Mouse (Mus musculus): ENCODE data around the gene Sema4a.
A peak's percentile ranks its signal among the peaks of the same experiment; 100 is the strongest.
"Not testable (repeated sequence)": the region's sequence is repeated elsewhere in the genome, so short reads cannot be mapped to it uniquely, and the experiment has no call there.

The Sema4a gene

DNA sequence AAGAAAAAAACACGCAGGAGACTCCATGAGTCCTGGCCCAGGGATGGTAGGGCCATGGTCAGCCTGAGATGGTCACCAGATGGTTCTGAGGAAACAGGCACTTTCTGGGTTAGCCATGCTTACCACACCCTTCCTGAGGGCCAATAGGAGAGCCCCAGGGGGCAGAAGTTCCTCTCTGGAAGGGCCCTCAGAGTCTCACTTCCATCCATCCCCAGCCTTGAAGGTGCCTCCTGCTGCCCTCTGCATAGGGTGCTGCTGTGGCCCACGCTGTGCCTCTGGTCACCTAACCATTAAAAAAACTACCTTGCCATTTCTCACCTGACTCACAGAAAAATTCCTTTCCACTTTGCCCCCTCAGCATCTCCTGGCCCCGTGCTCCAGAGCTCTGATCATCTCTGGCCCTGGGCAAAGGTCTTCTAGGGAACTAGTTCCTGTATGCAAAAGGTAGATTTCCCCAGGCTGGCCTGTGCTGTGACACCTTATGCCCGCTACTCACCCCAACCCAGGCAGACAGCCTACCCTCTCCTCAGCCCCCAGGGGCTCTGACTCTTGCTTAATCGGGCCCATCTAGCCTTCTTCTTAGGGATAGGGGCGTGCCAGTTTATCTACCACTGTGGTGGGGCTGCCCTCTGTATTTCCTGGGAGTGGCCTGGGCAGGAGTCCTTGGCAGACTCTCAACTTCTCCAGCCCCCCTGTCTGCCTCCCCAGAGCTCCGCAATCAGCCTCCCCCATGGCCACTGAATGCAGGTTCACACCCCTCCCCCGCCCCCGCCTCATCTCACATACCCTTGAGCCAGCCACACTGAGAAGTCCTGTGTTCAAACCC, 6.0 kb downstream of the Sema4a start:
- peak; percentile 21 for DNase-seq

GRCm38 (mm10) chr3:88453986-88454385, 7.0 kb downstream of the Sema4a start:
- peak; percentile 62 for DNase-seq

GRCm38 (mm10) chr3:88453369-88453768, 7.6 kb downstream of the Sema4a start:
- peak; percentile 63 for DNase-seq

DNA sequence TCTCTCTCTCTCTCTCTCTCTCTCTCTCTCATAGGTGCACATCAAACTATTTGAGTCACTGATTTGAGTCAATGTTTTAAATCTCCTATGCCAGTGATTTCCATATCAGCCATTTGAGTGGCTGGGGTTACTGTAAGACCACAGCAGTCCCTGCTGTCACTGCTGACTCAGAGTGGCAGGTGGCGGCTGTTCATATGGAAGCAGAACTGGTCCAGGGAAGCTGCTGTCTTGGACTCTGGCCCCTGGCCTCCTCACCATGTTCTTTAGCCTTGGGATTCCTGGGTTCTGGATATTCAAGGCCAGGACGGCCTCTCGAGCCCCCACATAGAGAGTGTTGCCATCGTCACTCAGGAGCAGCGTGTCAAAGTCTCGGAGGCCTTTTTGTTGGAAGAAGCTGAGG, 8.3 kb downstream of the Sema4a start:
- DNase-seq, result no peak

DNA sequence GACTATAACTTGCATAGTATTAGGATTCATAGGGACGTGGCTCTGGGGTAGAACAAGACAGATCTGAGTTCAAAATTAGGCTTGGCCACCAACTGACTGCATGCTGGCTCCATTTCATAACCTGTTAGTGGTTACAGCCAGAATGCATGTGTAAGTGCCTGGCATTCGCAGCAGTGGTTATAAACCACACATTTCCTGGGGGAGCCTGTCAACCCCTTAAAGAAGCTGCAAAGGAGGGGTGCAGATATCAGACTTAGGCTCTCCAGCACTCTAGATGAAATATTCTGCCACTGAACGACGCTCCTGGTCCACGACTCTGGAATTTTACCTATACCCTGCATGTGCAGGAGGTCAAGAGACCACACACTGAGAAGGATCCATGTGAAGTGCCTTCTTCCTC, 8.7 kb downstream of the Sema4a start:
- DNase-seq, result peak; percentile 51

GRCm38 (mm10) chr3:88450379-88451131, 10.4 kb downstream of the Sema4a start:
- DNase-seq, result no peak

DNA sequence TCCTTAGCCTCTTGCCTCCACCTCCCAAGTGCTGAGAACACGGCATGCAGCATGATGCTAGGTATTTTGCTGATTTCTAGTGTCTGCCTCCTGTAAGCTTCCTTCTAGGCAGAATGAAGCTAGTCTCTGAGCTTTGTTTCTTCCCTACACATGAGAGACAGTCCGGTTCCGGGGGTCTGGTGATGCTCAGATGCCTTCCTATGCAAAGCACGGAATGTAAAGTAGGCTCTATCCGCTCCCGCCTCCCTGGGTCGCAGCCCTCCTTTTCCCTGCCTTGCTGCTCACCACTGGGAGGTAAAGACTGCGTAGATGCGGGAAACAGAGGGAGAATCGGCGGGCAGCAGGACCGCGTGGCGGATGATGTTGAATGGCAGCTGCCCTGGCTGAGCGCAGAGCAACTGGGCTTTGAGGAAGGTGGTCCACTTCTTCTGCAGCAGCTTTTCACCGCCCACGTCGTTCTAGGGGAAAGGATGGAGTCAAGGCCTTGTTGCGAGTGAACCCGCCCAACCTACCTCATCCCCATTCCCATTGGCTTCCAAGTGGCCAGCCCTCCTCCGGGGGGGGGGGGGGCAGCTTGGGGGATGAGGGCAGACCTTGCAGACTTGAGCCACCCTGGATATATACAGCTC, 11.5 kb downstream of the Sema4a start:
- no peak for DNase-seq

- no peak for DNase-seq
Measured at GRCm38 (mm10) chr3:88448443-88448842, 12.5 kb downstream of the Sema4a start.

DNA sequence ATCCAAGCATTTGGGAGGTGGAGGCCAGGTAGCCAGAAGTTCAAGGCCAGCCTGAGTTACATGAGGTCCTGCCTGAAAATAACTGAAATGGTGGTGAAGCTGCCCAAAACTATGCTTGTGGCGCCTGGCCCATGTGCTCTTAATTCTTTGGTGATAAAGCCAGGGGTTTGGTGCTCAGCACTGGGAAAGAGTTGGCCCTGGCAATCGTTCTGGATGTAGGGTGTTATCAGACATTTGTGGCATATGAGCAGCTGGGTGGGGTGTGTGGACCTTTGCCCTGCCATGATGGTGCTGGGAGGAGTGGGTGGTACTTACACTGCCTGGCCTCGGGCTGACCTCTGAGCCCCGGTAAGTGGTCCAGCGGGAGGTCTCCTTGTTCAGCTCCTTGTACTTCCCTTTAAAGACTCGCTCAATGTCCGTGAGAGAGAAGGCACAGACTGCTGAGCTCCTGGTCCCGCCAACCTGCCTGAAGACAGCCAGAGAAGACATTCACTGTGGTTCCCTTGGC, 13.3 kb downstream of the Sema4a start:
- DNase-seq, result no peak

GRCm38 (mm10) chr3:88446471-88447123, 14.4 kb downstream of the Sema4a start:
- DNase-seq, result no peak

DNA sequence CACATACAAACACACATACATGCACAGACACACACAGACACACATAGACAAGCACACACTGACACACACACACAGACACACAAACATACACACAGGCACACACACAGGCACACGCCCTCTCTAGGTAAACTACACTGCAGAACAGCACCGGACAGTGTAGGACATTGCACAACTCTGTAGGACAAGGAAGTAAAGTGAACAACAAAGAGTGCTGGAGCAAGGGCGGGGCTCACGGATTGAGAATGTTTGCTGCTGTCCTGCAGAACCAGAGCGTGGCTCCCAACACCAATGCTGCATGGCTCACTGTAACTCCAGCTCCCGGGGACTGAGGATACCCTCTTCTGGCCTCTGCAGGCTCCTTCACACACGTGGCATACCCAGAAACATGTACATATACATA, 18.1 kb downstream of the Sema4a start:
- no peak for DNase-seq

- no peak for DNase-seq
Measured at GRCm38 (mm10) chr3:88442488-88442887, 18.5 kb downstream of the Sema4a start.

- peak; percentile 62 for DNase-seq
Measured at GRCm38 (mm10) chr3:88440500-88441381, 20.2 kb downstream of the Sema4a start.

DNA sequence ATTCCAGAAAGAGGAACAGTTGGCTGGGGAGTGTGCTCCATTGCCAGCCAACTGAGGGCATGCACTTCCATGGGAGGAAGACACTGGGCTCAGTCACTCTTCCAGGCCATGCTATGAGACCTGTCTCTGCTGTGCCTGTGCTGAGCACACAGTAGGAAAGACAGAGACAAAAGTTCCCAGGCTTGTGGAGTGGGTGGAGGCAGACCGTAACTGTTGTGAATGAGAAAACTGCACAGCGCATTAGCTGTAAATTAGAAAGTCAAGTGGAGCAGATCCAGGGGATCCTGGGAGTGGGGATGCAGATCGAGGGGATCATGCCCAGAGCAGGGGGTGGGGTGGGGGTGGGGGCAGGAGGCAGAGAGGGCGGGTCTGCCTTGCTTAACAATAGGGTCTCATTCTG, 21.4 kb downstream of the Sema4a start:
- DNase-seq, result no peak

DNA sequence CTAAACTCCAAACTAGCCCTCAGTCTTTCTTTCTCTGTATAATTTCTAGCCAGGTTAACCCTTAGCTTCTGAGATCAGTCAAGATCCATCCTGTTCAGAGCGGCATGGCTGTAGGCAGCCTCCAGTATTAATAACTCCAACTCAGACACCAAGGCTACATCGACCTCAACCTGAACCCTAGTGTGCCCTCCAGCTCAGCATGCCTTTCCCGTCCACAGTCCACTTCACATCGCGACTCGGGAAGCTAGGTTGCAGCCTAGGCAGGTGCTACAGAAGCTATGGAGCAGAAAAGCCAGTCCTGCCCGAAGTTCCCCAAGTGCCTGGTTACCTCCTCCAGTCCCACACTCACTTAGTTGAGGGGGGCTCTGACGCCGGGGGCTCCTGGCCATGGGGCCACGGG, 23.5 kb downstream of the Sema4a start:
- DNase-seq, result no peak

DNA sequence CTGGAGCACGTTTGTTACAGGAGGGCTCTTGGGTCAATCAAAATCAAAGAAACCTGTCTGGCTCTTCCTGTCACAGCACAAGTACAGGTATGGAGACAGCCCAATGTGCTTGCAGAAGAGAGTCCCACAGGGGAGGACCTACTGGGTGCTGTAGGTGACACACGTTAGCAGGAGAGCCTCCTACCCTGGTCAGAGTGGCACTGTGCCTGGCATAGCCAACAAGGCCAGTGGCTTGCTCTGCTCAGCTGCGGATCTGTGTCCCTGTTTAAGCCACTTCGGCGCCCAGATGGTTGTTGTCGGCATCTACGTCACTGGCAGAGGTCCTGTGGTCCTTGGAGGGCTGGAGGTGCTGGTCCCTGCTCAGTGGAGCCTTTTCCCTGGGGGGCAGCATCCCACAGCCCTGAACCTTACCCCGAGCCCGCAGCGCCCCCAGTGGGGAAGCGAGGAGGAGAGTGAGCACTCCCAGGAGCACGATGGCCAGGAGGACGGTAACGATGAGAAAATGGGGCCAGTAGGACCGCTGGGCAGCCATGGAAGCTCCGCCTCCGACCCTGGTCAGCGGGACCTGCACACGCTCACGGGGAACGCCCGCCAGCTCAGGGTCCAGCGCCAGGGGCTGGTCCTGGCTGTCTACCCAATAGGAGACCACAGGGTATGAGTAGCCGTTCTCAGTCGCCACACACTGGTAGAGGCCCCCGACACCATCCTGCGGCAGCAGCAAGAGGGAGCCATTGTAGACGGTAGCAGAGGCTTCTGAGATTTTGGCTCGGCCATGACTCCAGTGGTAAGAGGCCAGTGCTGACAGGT, 24.4 kb downstream of the Sema4a start:
- peak; percentile 20 for DNase-seq

DNA sequence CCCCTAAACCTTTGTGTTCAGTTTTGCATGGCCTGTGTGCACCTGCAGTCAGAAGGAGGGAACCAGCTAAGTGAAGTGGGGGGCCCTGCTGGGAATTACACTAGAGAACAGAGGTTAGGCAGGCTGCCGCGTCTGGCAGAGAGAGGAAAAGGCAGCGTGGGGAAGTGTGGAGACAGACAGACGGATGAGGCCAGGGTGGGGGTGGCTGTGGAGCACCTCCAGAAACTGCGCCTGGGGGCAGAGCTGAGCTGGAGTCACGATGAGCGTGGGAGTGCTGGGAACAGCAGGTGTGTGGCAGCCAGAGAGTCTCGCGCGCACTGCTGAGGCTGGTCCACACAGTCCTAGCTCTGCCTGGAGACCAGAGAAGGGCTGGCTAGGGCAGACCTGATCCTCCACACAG, 25.5 kb downstream of the Sema4a start:
- DNase-seq, result no peak

GRCm38 (mm10) chr3:88428639-88429038, 32.3 kb downstream of the Sema4a start:
- not testable (repeated sequence) for DNase-seq

DNA sequence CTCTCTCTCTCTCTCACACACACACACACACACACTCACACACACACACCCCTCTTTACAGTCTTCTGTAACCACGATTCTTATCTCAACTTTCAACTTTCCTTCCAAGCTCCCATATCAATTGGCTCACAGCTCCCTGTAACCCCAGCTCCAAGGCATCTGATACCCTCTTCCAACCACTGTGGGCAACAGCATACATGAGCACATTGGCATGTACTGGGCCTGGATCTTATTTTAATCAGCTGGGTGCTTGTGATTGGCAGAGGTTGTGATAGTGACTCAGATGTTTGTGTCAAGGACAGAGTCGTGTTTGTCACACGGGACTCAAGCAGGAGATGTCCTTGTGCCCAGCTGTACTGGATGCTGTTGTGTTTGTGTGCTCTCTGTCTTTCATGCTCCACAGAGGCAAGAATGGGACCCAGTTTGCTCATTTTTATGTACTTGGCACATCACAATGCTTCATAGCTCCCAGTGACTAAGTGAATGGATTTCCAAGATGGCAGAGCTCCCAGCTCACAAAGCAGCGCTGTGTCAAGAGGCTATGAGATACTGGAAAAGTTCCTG, 33.6 kb downstream of the Sema4a start:
- DNase-seq, result no peak

DNA sequence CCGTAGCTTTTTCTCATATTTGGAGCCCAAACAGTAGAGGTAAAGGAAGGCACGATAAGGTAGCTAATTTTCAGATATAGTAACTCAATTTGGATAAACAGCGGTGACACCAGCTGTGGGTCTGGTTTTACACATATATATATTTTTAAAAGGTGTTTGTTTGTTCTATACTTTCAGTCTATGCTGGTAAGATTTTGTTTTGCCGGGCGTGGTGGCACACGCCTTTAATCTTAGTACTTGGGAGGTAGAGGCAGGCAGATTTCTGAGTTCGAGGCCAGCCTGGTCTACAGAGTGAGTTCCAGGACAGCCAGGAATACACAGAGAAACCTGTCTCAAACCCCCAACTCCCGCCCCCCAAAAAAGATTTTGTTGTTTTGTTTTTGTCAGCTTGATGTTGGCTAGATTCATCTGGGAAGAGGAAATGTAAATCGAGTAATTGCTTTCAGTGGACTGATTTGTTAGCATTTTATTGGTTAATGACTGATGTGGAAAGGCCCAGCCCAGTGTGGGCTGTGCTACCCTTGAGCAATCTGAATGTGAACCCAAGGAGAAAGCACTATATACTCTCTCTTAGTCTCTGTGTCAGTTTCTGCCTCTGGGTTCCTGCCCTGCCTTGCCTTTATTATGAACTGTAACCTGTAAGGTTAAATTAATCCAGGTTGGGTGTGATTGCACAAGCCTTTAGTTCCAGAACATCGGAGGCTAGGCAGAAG, 35.1 kb downstream of the Sema4a start:
- DNase-seq, result no peak

Data from thymus, postnatal 25 days (tissue).